Mouse (Mus musculus) liver, embryonic 14.5 days (tissue): Measurements from ENCODE around the gene Erf. TPM values are rescaled to one million over a fixed set of nuclear protein-coding genes. Genes with fewer than 3 reads are reported as not detected.

Source experiments
- ATAC-seq: fragments of 200-750 bp; cut with Nextera tagmentation; 2 replicates; pipeline ENCODE4 v1.8.0; 2017; ENCODE audit warnings: moderate number of reproducible peaks, mild to moderate bottlenecking, moderate library complexity; ENCODE audit not compliant: insufficient read depth
- DNase-seq, 3 experiments: peaks; one replicate each; pipeline ENCODE4 v3.0.0-alpha.2; 2012 to 2013; ENCODE audit warnings: low read depth in 3 of 3, low spot score in 3 of 3
- H3K27ac ChIP-seq: fragments of 300-500 bp; sonication (generic); 2 replicates; pipeline ENCODE4 v1.5.1; 2014; ENCODE audit warnings: moderate library complexity, mild to moderate bottlenecking, control low read depth, inconsistent platforms
- H3K27me3 ChIP-seq: fragments of 300-500 bp; sonication (generic); 2 replicates; pipeline ENCODE4 v1.6.1; 2014; ENCODE audit warnings: mild to moderate bottlenecking, low read length, moderate library complexity; ENCODE audit not compliant: control insufficient read depth, insufficient read depth
- H3K36me3 ChIP-seq: fragments of 300-500 bp; sonication (generic); replicated peaks from 2 replicates; pipeline ENCODE4 v1.6.1; 2014; ENCODE audit warnings: low read depth; ENCODE audit not compliant: control insufficient read depth, insufficient read depth
- H3K4me1 ChIP-seq, 2 experiments: fragments of 200-500 bp in 1 of 2; fragments of 300-500 bp in 1 of 2; sonication (generic) in 1 of 2; replicated peaks; 2 replicates each; pipeline ENCODE4 v1.6.1; 2012 to 2014; ENCODE audit warnings: antibody characterized with exemption in 1 of 2, inconsistent platforms in 1 of 2, low read length in 1 of 2; ENCODE audit not compliant: control insufficient read depth in 2 of 2, insufficient read depth in 2 of 2
- H3K4me2 ChIP-seq: fragments of 300-500 bp; sonication (generic); 2 replicates; pipeline ENCODE4 v1.6.1; 2014; ENCODE audit warnings: low read depth, mild to moderate bottlenecking, control low read depth, moderate library complexity
- H3K4me3 ChIP-seq, 2 experiments: fragments of 200-500 bp in 1 of 2; fragments of 300-500 bp in 1 of 2; sonication (generic) in 1 of 2; 2 replicates each; pipeline ENCODE4 v1.5.1; 2012 to 2014; ENCODE audit warnings: low read depth in 2 of 2, low read length in 2 of 2, mild to moderate bottlenecking in 2 of 2, control low read depth in 1 of 2, inconsistent platforms in 1 of 2, moderate library complexity in 1 of 2; ENCODE audit not compliant: insufficient read depth in 1 of 2
- H3K9ac ChIP-seq: fragments of 300-500 bp; sonication (generic); replicated peaks from 2 replicates; pipeline ENCODE4 v1.6.1; 2014; ENCODE audit warnings: mild to moderate bottlenecking, control low read depth, moderate library complexity
- H3K9me3 ChIP-seq: fragments of 300-500 bp; sonication (generic); 2 replicates; pipeline ENCODE4 v1.6.1; 2016; ENCODE audit warnings: low read length, mixed read lengths; ENCODE audit not compliant: control insufficient read depth
- CTCF ChIP-seq: IDR thresholded peaks from 2 replicates; pipeline ENCODE4 v1.5.1; 2016; ENCODE audit warnings: antibody characterized with exemption, low read depth, control low read depth
- EP300 ChIP-seq: IDR thresholded peaks from 2 replicates; pipeline ENCODE4 v1.6.1; 2016; ENCODE audit warnings: antibody characterized with exemption, low read depth
- WGBS: fragments of 180-500 bp; shearing (Covaris S2); extraction: QIAGEN DNeasy Blood & Tissue Kit; methylation state at CpG from one replicate; pipeline ENCODE4 v1.1.7; 2014; ENCODE audit not compliant: insufficient replicate concordance; 5-methylcytosine and 5-hydroxymethylcytosine counted together
- polyA plus RNA-seq, 2 experiments: library from polyadenylated mRNA; depleted of rRNA in 1 of 2; stranded (reverse) in 1 of 2; unstranded in 1 of 2; fragments of >200 nt; fragmentation: Nextera tagmentation in 1 of 2; extraction: Ambion mirVana in 1 of 2; gene quantifications; 2 replicates each; pipeline versions ENCODE4 v1.2.1 to v1.2.3; 2012 to 2014

Gene Erf
- polyA plus RNA-seq, 2 experiments, result 5.1 to 8.5 TPM

- Histone ChIP-seq H3K27ac (no peak overlapping the region), H3K4me2 (no peak overlapping the region), H3K9me3 (no peaks in the 10 kb centered on the region), H3K36me3 (peaks cover 50% of the 10 kb centered on the region), H3K4me3 (no peak overlapping the region), H3K4me1 (peaks cover 28 to 35% of the 10 kb centered on the region in 2 experiments), H3K9ac (no peak overlapping the region), H3K27me3 (no peaks in the 10 kb centered on the region)
- no peak for DNase-seq
- ATAC-seq, result no peak
- TF ChIP-seq EP300 (no peak), CTCF (no peak)
- WGBS, result 78% methylated on average over 5 of the region's 5 CpGs
Measured at GRCm38 (mm10) chr7:25284766-25285165, 34.2 kb upstream of the Erf start.

- ATAC-seq, result no peak
- Histone ChIP-seq H3K36me3 (peaks cover 44% of the 10 kb centered on the region), H3K9me3 (no peaks in the 10 kb centered on the region), H3K27ac (no peak overlapping the region), H3K4me1 (peaks cover 33 to 38% of the 10 kb centered on the region in 2 experiments), H3K27me3 (no peaks in the 10 kb centered on the region), H3K9ac (no peak overlapping the region), H3K4me2 (peak overlapping the region; percentile 99), H3K4me3 (no peak overlapping the region; a peak in 1 of 4 replicates)
- 42% methylated on average over 2 of the region's 2 CpGs for WGBS
- no peak for TF ChIP-seq EP300
- DNase-seq, result no peak
Measured at GRCm38 (mm10) chr7:25284171-25284570, 33.6 kb upstream of the Erf start.

GRCm38 (mm10) chr7:25283637-25284036 is 33.1 kb upstream of the Erf start:
- Histone ChIP-seq H3K4me1 (peaks cover 33 to 38% of the 10 kb centered on the region in 2 experiments), H3K27me3 (no peaks in the 10 kb centered on the region), H3K4me2 (peak overlapping the region; percentile 99), H3K4me3 (peak overlapping the region; percentile 71 to 76), H3K27ac (peak overlapping the region; percentile 6; the same call in 1 of the 2 replicates), H3K9ac (peak overlapping the region; percentile 77), H3K36me3 (peaks cover 38% of the 10 kb centered on the region), H3K9me3 (no peaks in the 10 kb centered on the region)
- no peak for ATAC-seq
- whole genome bisulfite sequencing, result 12% methylated on average over 5 of the region's 5 CpGs
- no peak for TF ChIP-seq CTCF
- no peak for TF ChIP-seq EP300
- DNase-seq, result no peak

GRCm38 (mm10) chr7:25282731-25283211 is 32.2 kb upstream of the Erf start:
- WGBS, result under 1% methylated on average over 27 of the region's 36 CpGs
- H3K27ac ChIP-seq, result peak overlapping the region; percentile 87
- ATAC-seq (no peak), DNase-seq (no peak)
- H3K9ac ChIP-seq, result peak overlapping the region; percentile 77
- no peaks in the 10 kb centered on the region for H3K9me3 ChIP-seq
- H3K36me3 ChIP-seq, result peaks cover 30% of the 10 kb centered on the region
- TF ChIP-seq CTCF (peak; percentile 45), EP300 (no peak)
- H3K4me3 ChIP-seq, result peak overlapping the region; percentile 71 to 76
- peaks cover 35 to 42% of the 10 kb centered on the region in 2 experiments for H3K4me1 ChIP-seq
- H3K27me3 ChIP-seq, result no peaks in the 10 kb centered on the region
- peak overlapping the region; percentile 99 for H3K4me2 ChIP-seq

- H3K4me2 ChIP-seq, result peak overlapping the region; percentile 99
- H3K27ac ChIP-seq, result peak overlapping the region; percentile 93
- peak; percentile 27; the same call in 1 of the 2 replicates for TF ChIP-seq CTCF
- TF ChIP-seq EP300, result no peak
- H3K9me3 ChIP-seq, result no peaks in the 10 kb centered on the region
- no peaks in the 10 kb centered on the region for H3K27me3 ChIP-seq
- H3K4me1 ChIP-seq, result peaks cover 40 to 47% of the 10 kb centered on the region in 2 experiments
- peak overlapping the region; percentile 86 for H3K9ac ChIP-seq
- 2% methylated on average over 82 of the region's 108 CpGs for WGBS
- H3K36me3 ChIP-seq, result peaks cover 22% of the 10 kb centered on the region
- DNase-seq (peak; percentile 94 to 96 (median 95)), ATAC-seq (peak; percentile 80)
- peak overlapping the region; percentile 71 to 76 for H3K4me3 ChIP-seq
Measured at GRCm38 (mm10) chr7:25281734-25282601, 31.4 kb upstream of the Erf start.
